31 mouse cellular contexts compared by ENCODE assay signal in genomic region chr2:165091433-165091965, GRCm38 (mm10). TPM values are rescaled to one million over a fixed set of nuclear protein-coding genes. Genes with fewer than 3 reads are reported as not detected.
DNase-seq lines count a peak whose midpoint lies in the region; ATAC-seq and TF ChIP-seq lines count a peak whose summit lies in the region.
"Had no signal": no experiment of that assay in that cellular context is flagged by ENCODE, and none has a peak within 500 bp of the region (broad histone marks: within the 10 kb centered on the region; RNA-seq: fewer than 3 reads in every experiment).

No protein-coding gene starts in this region.

- H3K27ac ChIP-seq in midbrain, embryonic 10.5 days (replicated peaks), result peak overlapping the region; percentile 23; the same call in 1 of the 2 replicates
- H3K27ac ChIP-seq in midbrain, embryonic 14.5 days (replicated peaks; ENCODE audit: low read depth, low read length), result no peak overlapping the region
- 0 out of 2 replicates have a peak overlapping the region, but pooled peaks have one; percentile 5 for H3K27ac ChIP-seq in midbrain, embryonic 13.5 days
- H3K27ac ChIP-seq in liver, postnatal 0 days (ENCODE audit: low read depth), result no peak overlapping the region
- H3K27ac ChIP-seq: embryonic facial prominence, embryonic 13.5 days; forebrain, embryonic 13.5 days; gastrocnemius, adult 2 months had no signal

- no peak for TF ChIP-seq CTCF in liver, postnatal 0 days (IDR thresholded peaks at IDR 0.05; ENCODE audit: low read depth)

- H3K36me3 ChIP-seq in midbrain, embryonic 10.5 days, result no peaks in the 10 kb centered on the region
- no peaks in the 10 kb centered on the region for H3K36me3 ChIP-seq in midbrain, embryonic 14.5 days (ENCODE audit: control insufficient read depth, insufficient read depth, low read length)
- H3K36me3 ChIP-seq in midbrain, embryonic 13.5 days, result no peaks in the 10 kb centered on the region
- no peaks in the 10 kb centered on the region for H3K36me3 ChIP-seq in liver, postnatal 0 days (replicated peaks; ENCODE audit: insufficient read depth, low read length)
- H3K36me3 ChIP-seq: embryonic facial prominence, embryonic 13.5 days; heart, embryonic 12.5 days had no signal

- peaks cover 39% of the 10 kb centered on the region for H3K27me3 ChIP-seq in midbrain, embryonic 10.5 days (ENCODE audit: low read depth, poor library complexity, severe bottlenecking)
- no peaks in the 10 kb centered on the region for H3K27me3 ChIP-seq in midbrain, embryonic 14.5 days (ENCODE audit: control insufficient read depth, insufficient read depth, low read length)
- H3K27me3 ChIP-seq in midbrain, embryonic 13.5 days, result peaks cover 7% of the 10 kb centered on the region; the same call in 1 of the 2 replicates
- H3K27me3 ChIP-seq in liver, postnatal 0 days (ENCODE audit: insufficient read depth, low read length), result peaks cover 5% of the 10 kb centered on the region

- no peak overlapping the region for H3K4me3 ChIP-seq in midbrain, embryonic 10.5 days
- H3K4me3 ChIP-seq in midbrain, embryonic 14.5 days (replicated peaks; ENCODE audit: low read depth, low read length), result no peak overlapping the region
- H3K4me3 ChIP-seq in midbrain, embryonic 13.5 days (replicated peaks), result no peak overlapping the region
- no peak overlapping the region for H3K4me3 ChIP-seq in liver, postnatal 0 days (ENCODE audit: low read depth, low read length)
- H3K4me3 ChIP-seq: embryonic facial prominence, embryonic 13.5 days; forebrain, embryonic 13.5 days; gastrocnemius, adult 2 months; heart, embryonic 12.5 days had no signal

- H3K4me2 ChIP-seq in midbrain, embryonic 14.5 days (ENCODE audit: low read length), result no peak overlapping the region
- H3K4me2 ChIP-seq in midbrain, embryonic 13.5 days (replicated peaks), result no peak overlapping the region
- H3K4me2 ChIP-seq in liver, postnatal 0 days (ENCODE audit: low read depth, low read length), result no peak overlapping the region
- H3K4me2 ChIP-seq: embryonic facial prominence, embryonic 13.5 days; forebrain, embryonic 13.5 days; heart, embryonic 12.5 days had no signal

- no peak for ATAC-seq in midbrain, embryonic 14.5 days (ENCODE audit: low FRiP score, low TSS enrichment)
- no peak for ATAC-seq in midbrain, embryonic 13.5 days
- ATAC-seq in erythroblast, adult 5-6 weeks (replicated peaks; ENCODE audit: low FRiP score, poor library complexity, severe bottlenecking), result no peak
- ATAC-seq in liver, postnatal 0 days, result no peak
- ATAC-seq: activated CD4-positive, CD25-positive, alpha-beta regulatory T cell, adult 4 months; forebrain, embryonic 13.5 days; forebrain, postnatal 0 days; hindbrain, embryonic 16.5 days; Patski had no signal

- H3K9me3 ChIP-seq in midbrain, embryonic 10.5 days (replicated peaks), result no peaks in the 10 kb centered on the region
- H3K9me3 ChIP-seq in midbrain, embryonic 14.5 days (ENCODE audit: control insufficient read depth, low read length), result no peaks in the 10 kb centered on the region
- H3K9me3 ChIP-seq in midbrain, embryonic 13.5 days, result no peaks in the 10 kb centered on the region
- no peaks in the 10 kb centered on the region for H3K9me3 ChIP-seq in liver, postnatal 0 days (ENCODE audit: low read length)
- H3K9me3 ChIP-seq: embryonic facial prominence, embryonic 13.5 days; forebrain, embryonic 13.5 days; heart, embryonic 12.5 days had no signal

- H3K9ac ChIP-seq in midbrain, embryonic 14.5 days (replicated peaks; ENCODE audit: low read length), result no peak overlapping the region
- H3K9ac ChIP-seq in midbrain, embryonic 13.5 days (replicated peaks), result no peak overlapping the region
- H3K9ac ChIP-seq in liver, postnatal 0 days (replicated peaks), result no peak overlapping the region
- H3K9ac ChIP-seq: embryonic facial prominence, embryonic 13.5 days; forebrain, embryonic 13.5 days; forebrain, postnatal 0 days; heart, embryonic 12.5 days had no signal

- no peak for TF ChIP-seq EP300 in liver, postnatal 0 days (IDR thresholded peaks at IDR 0.05; ENCODE audit: low read depth)

- 77% methylated on average over 8 of the region's 8 CpGs for WGBS in midbrain, embryonic 10.5 days
- 64% methylated on average over 8 of the region's 8 CpGs for WGBS in midbrain, embryonic 14.5 days
- WGBS in midbrain, embryonic 13.5 days, result 70% methylated on average over 8 of the region's 8 CpGs
- 72% methylated on average over 8 of the region's 8 CpGs for WGBS in liver, postnatal 0 days (ENCODE audit: insufficient replicate concordance)

- intact Hi-C loops in left cerebral cortex, postnatal 25 days (cut with DNase I), result no loop called here

- DNase-seq in midbrain, embryonic 10.5 days (ENCODE audit: low spot score), result no peak
- DNase-seq in midbrain, embryonic 14.5 days, result no peak
- peak; percentile 86 to 94 for DNase-seq in adrenal gland, adult (ENCODE audit: inconsistent age in 2 of 2, low spot score in 1 of 2)
- peak; percentile 77 for DNase-seq in adrenal gland, postnatal 10 days
- no peak for DNase-seq in left cerebral cortex, postnatal 25 days (ENCODE audit: low spot score in 2 of 2)
- no peak for DNase-seq in liver, postnatal 0 days
- DNase-seq: cerebellum, adult 11 months; cerebellum, adult 8-10 months; cerebellum, postnatal 25 days; forebrain, postnatal 0 days; gastrocnemius, adult 2 months; gastrocnemius, postnatal 25 days had no signal

- H3K4me1 ChIP-seq in midbrain, embryonic 10.5 days, result peaks cover 24% of the 10 kb centered on the region
- peaks cover 11% of the 10 kb centered on the region for H3K4me1 ChIP-seq in midbrain, embryonic 14.5 days (ENCODE audit: control insufficient read depth, insufficient read depth, low read length)
- H3K4me1 ChIP-seq in midbrain, embryonic 13.5 days (replicated peaks), result peaks cover 32% of the 10 kb centered on the region
- H3K4me1 ChIP-seq in liver, postnatal 0 days (ENCODE audit: insufficient read depth), result no peaks in the 10 kb centered on the region
- H3K4me1 ChIP-seq: heart, embryonic 12.5 days had no signal

RNA-seq across cellular contexts. Expression of gene 1700025C18Rik, which starts 0.9 kb away (rescaled TPM):
- not detected in 2 replicates for polyA plus RNA-seq in midbrain, embryonic 10.5 days (2016; fragmentation: Nextera tagmentation; extraction: Ambion mirVana)
- polyA plus RNA-seq in midbrain, embryonic 14.5 days (2014; fragmentation: Nextera tagmentation; extraction: Ambion mirVana), result not detected in 2 replicates
- total RNA-seq in adrenal gland, postnatal 10 days (2021), result not detected
- not detected in 2 replicates for polyA plus RNA-seq in midbrain, embryonic 13.5 days (2015; fragmentation: Nextera tagmentation; extraction: Ambion mirVana)
- total RNA-seq in erythroblast, adult 5-6 weeks (2015; ENCODE audit: low replicate concordance), result not detected in 2 replicates
- not detected in 2 replicates for total RNA-seq in erythroblast, adult 5-6 weeks (2017; ENCODE audit: low replicate concordance)
- total RNA-seq in left cerebral cortex, postnatal 25 days (2021), result not detected
- polyA plus RNA-seq in liver, postnatal 0 days (2015; fragmentation: Nextera tagmentation; extraction: Ambion mirVana), result not detected in 2 replicates
- total RNA-seq: adrenal gland, postnatal 4 days; CH12.LX; forebrain, postnatal 0 days; gastrocnemius, adult 2 months; gastrocnemius, postnatal 25 days; granulocyte monocyte progenitor cell, adult 5-6 weeks; heart, adult 8-10 months; heart, postnatal 25 days had no signal
- polyA plus RNA-seq: activated CD4-positive, CD25-positive, alpha-beta regulatory T cell, adult 4 months; brain, embryonic 14.5 days; C2C12; cortical plate, adult 2 months; embryonic facial prominence, embryonic 13.5 days; forebrain, embryonic 13.5 days; forebrain, postnatal 0 days; heart, embryonic 12.5 days; heart, embryonic 16.5 days; hindbrain, embryonic 11.5 days; hindbrain, embryonic 16.5 days; intestine, embryonic 14.5 days; Patski had no signal

RNA-seq across cellular contexts. Expression of gene Cd40, which starts 36.1 kb away (rescaled TPM):
- 6.4 and 8.1 TPM in 2 replicates for polyA plus RNA-seq in midbrain, embryonic 10.5 days (2016; fragmentation: Nextera tagmentation; extraction: Ambion mirVana)
- 5.1 and 7.3 TPM in 2 replicates for polyA plus RNA-seq in midbrain, embryonic 14.5 days (2014; fragmentation: Nextera tagmentation; extraction: Ambion mirVana)
- total RNA-seq in adrenal gland, postnatal 10 days (2021), result 1 to 10 TPM; 2.9 to 3.3 TPM
- polyA plus RNA-seq in midbrain, embryonic 13.5 days (2015; fragmentation: Nextera tagmentation; extraction: Ambion mirVana), result 7.6 and 8.6 TPM in 2 replicates
- total RNA-seq in erythroblast, adult 5-6 weeks (2015; ENCODE audit: low replicate concordance), result 10.2 TPM in 1 of 2 replicates, not detected in the other
- total RNA-seq in erythroblast, adult 5-6 weeks (2017; ENCODE audit: low replicate concordance), result 3.6 and 5.1 TPM in 2 replicates
- 1 to 10 TPM in 1 of 2 experiments, under 1 TPM in 1; 0.60 to 1.5 TPM for total RNA-seq in left cerebral cortex, postnatal 25 days (2021)
- polyA plus RNA-seq in liver, postnatal 0 days (2015; fragmentation: Nextera tagmentation; extraction: Ambion mirVana), result 3.6 and 4.5 TPM in 2 replicates
- total RNA-seq: granulocyte monocyte progenitor cell, adult 5-6 weeks had no signal

RNA-seq across cellular contexts. Expression of gene Ncoa5, which starts 56.8 kb away (rescaled TPM):
- polyA plus RNA-seq in midbrain, embryonic 10.5 days (2016; fragmentation: Nextera tagmentation; extraction: Ambion mirVana), result 95.1 and 109 TPM in 2 replicates
- polyA plus RNA-seq in midbrain, embryonic 14.5 days (2014; fragmentation: Nextera tagmentation; extraction: Ambion mirVana), result 76.6 and 105 TPM in 2 replicates
- total RNA-seq in adrenal gland, postnatal 10 days (2021), result 10 to 100 TPM; 29.3 to 35.9 TPM
- polyA plus RNA-seq in midbrain, embryonic 13.5 days (2015; fragmentation: Nextera tagmentation; extraction: Ambion mirVana), result 132 and 137 TPM in 2 replicates
- total RNA-seq in erythroblast, adult 5-6 weeks (2015; ENCODE audit: low replicate concordance), result 1.2 and 5.4 TPM in 2 replicates
- total RNA-seq in erythroblast, adult 5-6 weeks (2017; ENCODE audit: low replicate concordance), result 10.3 and 15.6 TPM in 2 replicates
- 10 to 100 TPM; 53.8 to 56.3 TPM for total RNA-seq in left cerebral cortex, postnatal 25 days (2021)
- 7.5 and 8.1 TPM in 2 replicates for polyA plus RNA-seq in liver, postnatal 0 days (2015; fragmentation: Nextera tagmentation; extraction: Ambion mirVana)

Comparison
In these comparisons a context has a peak if more than half of its experiments do, and no peak if none do; other contexts are left out.
1. H3K27ac ChIP-seq: peak in midbrain, embryonic 10.5 days (single experiment) and midbrain, embryonic 13.5 days (single experiment); none in midbrain, embryonic 14.5 days (single experiment) and liver, postnatal 0 days (single experiment).
2. DNase-seq: peak in adrenal gland, adult (2 of 2) and adrenal gland, postnatal 10 days (single experiment); none in midbrain, embryonic 10.5 days (single experiment), midbrain, embryonic 14.5 days (single experiment), left cerebral cortex, postnatal 25 days (0 of 2) and liver, postnatal 0 days (single experiment).